Mouse (Mus musculus) limb, embryonic 11.5 days (tissue): Measurements from ENCODE around the gene Ddi1. TPM values are rescaled to one million over a fixed set of nuclear protein-coding genes. Genes with fewer than 3 reads are reported as not detected.

Experiments used
- ATAC-seq: fragments of 200-750 bp; cut with Nextera tagmentation; 2 replicates; pipeline ENCODE4 v1.8.0; 2017; ENCODE audit warnings: low read depth; ENCODE audit not compliant: insufficient number of reproducible peaks, low FRiP score, low TSS enrichment
- DNase-seq: peaks from one replicate; pipeline ENCODE4 v3.0.0-alpha.2; 2015; ENCODE audit warnings: low spot score
- H3K27ac ChIP-seq: fragments of 300-500 bp; sonication (generic); replicated peaks from 2 replicates; pipeline ENCODE4 v1.5.1; 2014; ENCODE audit warnings: low read depth, mild to moderate bottlenecking, low read length
- H3K27me3 ChIP-seq: fragments of 300-500 bp; sonication (generic); 2 replicates; pipeline ENCODE4 v1.6.1; 2014; ENCODE audit warnings: mild to moderate bottlenecking, low read length, mixed read lengths; ENCODE audit not compliant: control insufficient read depth, insufficient read depth
- H3K36me3 ChIP-seq: fragments of 300-500 bp; sonication (generic); 2 replicates; pipeline ENCODE4 v1.6.1; 2014; ENCODE audit warnings: mild to moderate bottlenecking, low read length, moderate library complexity, mixed read lengths; ENCODE audit not compliant: control insufficient read depth, insufficient read depth
- H3K4me1 ChIP-seq: fragments of 300-500 bp; sonication (generic); 2 replicates; pipeline ENCODE4 v1.6.1; 2014; ENCODE audit warnings: low read length, mixed read lengths; ENCODE audit not compliant: control insufficient read depth, insufficient read depth
- H3K4me2 ChIP-seq: fragments of 300-500 bp; sonication (generic); 2 replicates; pipeline ENCODE4 v1.6.1; 2014; ENCODE audit warnings: low read depth, mild to moderate bottlenecking, moderate library complexity; ENCODE audit not compliant: severe bottlenecking
- H3K4me3 ChIP-seq: fragments of 300-500 bp; sonication (generic); 2 replicates; pipeline ENCODE4 v1.5.1; 2014; ENCODE audit warnings: low read depth, low read length
- H3K9ac ChIP-seq: fragments of 300-500 bp; sonication (generic); 2 replicates; pipeline ENCODE4 v1.6.1; 2014; ENCODE audit warnings: mild to moderate bottlenecking, low read length
- H3K9me3 ChIP-seq: fragments of 300-500 bp; sonication (generic); 2 replicates; pipeline ENCODE4 v1.6.1; 2016; ENCODE audit warnings: low read length; ENCODE audit not compliant: control insufficient read depth
- WGBS: fragments of 180-500 bp; shearing (Covaris S2); extraction: QIAGEN DNeasy Blood & Tissue Kit; methylation state at CpG from one replicate; pipeline ENCODE4 v1.1.7; 2014; 5-methylcytosine and 5-hydroxymethylcytosine counted together
- polyA plus RNA-seq: library from polyadenylated mRNA; unstranded; fragments of >200 nt; fragmentation: Nextera tagmentation; extraction: Ambion mirVana; gene quantifications from 2 replicates; pipeline ENCODE4 v1.2.1, GENCODE M21; 2014

Ddi1 gene
- polyA plus RNA-seq = 0.07 TPM in 1 of 2 replicates, not detected in the other

DNA sequence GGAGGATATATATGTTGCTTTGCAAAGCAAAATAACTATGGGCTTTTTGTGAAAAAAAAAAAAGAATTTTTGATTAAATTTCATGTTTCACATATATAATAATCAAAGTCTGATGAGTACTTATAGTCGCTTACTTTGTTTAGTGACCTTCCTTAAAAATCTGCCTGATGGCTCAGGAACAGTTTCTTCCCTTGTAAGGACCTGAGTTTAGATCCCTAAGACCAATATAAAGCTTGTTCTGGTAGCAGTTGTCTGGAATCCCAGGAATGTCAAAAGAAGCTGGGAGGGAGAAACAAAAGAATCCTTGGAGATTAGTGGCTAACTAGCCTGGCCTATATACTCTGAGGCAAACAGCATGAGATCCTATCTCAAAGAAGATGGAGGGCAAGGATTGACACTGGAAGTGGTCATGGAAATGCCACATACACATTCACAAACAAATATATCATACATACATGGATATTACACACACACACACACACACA lies at the start of gene Ddi1:
TSS of gene Ddi1 (minus strand) at position 51 of the 485 bp plus-strand sequence.
- WGBS = 76% methylated on average over 1 of the region's 1 CpGs
- no peaks in the 10 kb centered on the region for H3K27me3 ChIP-seq
- no peak within 1 kb of the TSS for H3K27ac ChIP-seq
- H3K4me2 ChIP-seq = no peak within 1 kb of the TSS
- no peaks in the 10 kb centered on the region for H3K4me1 ChIP-seq
- no peak for DNase-seq
- no peaks in the 10 kb centered on the region for H3K9me3 ChIP-seq
- no peaks in the 10 kb centered on the region for H3K36me3 ChIP-seq
- H3K4me3 ChIP-seq = no peak within 1 kb of the TSS
- no peak for ATAC-seq
- H3K9ac ChIP-seq = no peak within 1 kb of the TSS

DNA sequence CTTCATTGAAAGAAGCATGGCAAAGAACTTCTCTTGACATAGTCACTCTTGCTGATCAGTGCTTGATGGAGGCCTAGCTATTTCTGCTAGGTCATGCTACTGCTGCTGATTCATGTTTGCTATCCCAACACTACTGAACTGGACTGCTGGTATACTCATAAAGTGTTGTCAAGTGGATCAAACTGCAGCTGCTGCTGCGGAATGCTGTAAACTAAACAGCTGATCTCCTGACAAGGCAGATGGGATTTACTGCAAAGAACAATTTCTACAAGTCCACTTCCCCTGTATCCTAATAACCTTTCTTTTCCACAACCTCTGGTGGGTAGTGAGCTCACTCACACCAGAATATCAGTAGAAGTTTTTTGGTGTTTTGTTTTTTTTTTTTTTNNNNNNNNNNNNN lies 47.5 kb upstream of the Ddi1 start:
- 91% methylated on average over 1 of the region's 1 CpGs for WGBS

DNA sequence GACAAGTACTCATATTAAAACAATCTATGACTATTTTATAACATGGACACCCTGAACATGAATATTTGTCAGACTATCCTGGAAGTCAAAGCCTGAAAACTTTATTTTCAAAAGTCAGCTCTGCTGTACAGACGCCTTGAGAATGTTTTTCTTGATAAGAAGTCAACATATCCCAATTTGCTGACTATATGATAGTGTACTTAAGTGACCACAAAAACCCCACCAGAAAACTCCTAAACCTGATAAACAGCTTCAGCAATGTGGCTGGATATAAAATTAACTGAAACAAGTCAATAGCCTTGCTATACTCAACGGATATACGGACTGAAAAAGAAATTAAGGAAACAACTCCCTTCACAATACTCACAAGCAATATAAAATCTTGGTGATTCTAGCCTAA lies 36.2 kb upstream of the Ddi1 start:
- DNase-seq = no peak
- WGBS = 95% methylated on average over 3 of the region's 3 CpGs
- Histone ChIP-seq H3K4me1 (no peaks in the 10 kb centered on the region), H3K4me2 (no peak overlapping the region), H3K9ac (no peak overlapping the region), H3K4me3 (no peak overlapping the region), H3K27me3 (no peaks in the 10 kb centered on the region), H3K27ac (no peak overlapping the region), H3K36me3 (no peaks in the 10 kb centered on the region), H3K9me3 (no peaks in the 10 kb centered on the region)
- no peak for ATAC-seq

More for the DNA sequence above, 47.5 kb upstream of the Ddi1 start:
- Histone ChIP-seq H3K4me3 (no peak overlapping the region), H3K9me3 (no peaks in the 10 kb centered on the region), H3K27ac (no peak overlapping the region), H3K4me2 (no peak overlapping the region), H3K27me3 (no peaks in the 10 kb centered on the region), H3K36me3 (no peaks in the 10 kb centered on the region), H3K4me1 (no peaks in the 10 kb centered on the region), H3K9ac (no peak overlapping the region)
- DNase-seq (no peak), ATAC-seq (no peak)

DNA sequence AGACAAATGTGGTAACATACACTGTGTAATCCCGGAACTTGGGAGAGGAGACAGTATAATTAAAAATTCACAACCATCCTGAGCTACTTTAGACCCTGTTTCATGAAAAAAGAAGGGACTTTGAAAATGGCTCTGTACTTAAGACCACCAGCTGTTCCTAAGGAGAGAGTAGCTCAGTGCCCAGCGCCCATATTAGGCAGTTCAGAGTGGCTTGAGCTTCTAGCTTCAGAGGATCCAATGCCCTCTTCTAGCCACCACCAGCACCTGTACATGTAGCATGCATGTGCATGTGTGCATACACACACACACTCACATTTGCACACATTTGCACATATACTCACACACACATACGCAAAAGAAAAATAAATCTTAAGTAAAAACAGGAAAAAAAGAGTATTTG lies 34.9 kb upstream of the Ddi1 start:
- WGBS = 89% methylated on average over 3 of the region's 3 CpGs
- Histone ChIP-seq H3K9ac (no peak overlapping the region), H3K36me3 (no peaks in the 10 kb centered on the region), H3K4me2 (no peak overlapping the region), H3K27me3 (no peaks in the 10 kb centered on the region), H3K4me1 (no peaks in the 10 kb centered on the region), H3K9me3 (no peaks in the 10 kb centered on the region), H3K27ac (no peak overlapping the region), H3K4me3 (no peak overlapping the region)
- no peak for DNase-seq
- ATAC-seq = no peak

DNA sequence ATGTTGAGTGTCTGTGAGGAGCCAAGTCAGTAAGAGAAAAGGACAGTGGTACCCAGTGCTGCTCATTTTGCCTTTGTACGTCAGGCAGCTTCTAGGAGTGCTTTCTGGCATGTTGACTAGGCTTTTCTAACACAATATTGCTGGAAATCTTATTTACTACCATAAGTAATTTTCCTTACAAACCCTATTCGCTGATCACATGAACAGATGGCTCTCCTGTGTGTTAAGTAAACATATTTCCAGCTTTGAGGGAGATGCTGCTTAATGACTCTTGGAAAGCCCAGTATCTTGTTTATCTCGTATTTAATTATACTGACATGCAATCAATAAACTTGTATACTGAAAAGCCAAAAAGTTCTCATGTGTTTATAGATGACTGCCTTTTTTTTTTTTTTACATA lies 32.4 kb upstream of the Ddi1 start:
- H3K36me3 ChIP-seq = no peaks in the 10 kb centered on the region
- no peak overlapping the region for H3K4me2 ChIP-seq
- DNase-seq (no peak), ATAC-seq (no peak)
- 84% methylated on average over 3 of the region's 3 CpGs for WGBS
- H3K4me1 ChIP-seq = no peaks in the 10 kb centered on the region
- no peaks in the 10 kb centered on the region for H3K27me3 ChIP-seq
- no peaks in the 10 kb centered on the region for H3K9me3 ChIP-seq
- H3K4me3 ChIP-seq = no peak overlapping the region
- H3K27ac ChIP-seq = no peak overlapping the region
- no peak overlapping the region for H3K9ac ChIP-seq

DNA sequence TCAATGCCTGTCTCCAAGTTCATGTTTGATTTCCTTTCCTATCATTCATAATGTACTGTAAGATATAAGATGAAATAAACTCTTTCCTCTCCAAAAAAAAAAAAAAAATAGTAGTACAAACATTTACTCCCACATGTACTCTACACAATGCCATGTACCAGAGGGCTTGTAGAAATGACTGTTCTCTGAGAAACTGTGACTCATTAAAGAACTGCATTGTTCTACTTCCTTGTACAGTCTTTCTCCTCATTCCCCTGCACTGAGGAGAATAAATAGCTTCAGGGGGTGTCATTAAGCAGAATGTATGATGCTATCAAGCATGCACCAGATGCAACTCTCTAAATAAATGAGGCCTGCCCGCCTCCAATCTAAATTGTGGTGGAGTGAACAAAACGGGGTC lies 28.9 kb upstream of the Ddi1 start:
- 85% methylated on average over 2 of the region's 2 CpGs for WGBS
- H3K4me1 ChIP-seq = no peaks in the 10 kb centered on the region
- H3K27ac ChIP-seq = no peak overlapping the region
- no peaks in the 10 kb centered on the region for H3K9me3 ChIP-seq
- no peak overlapping the region for H3K9ac ChIP-seq
- no peaks in the 10 kb centered on the region for H3K27me3 ChIP-seq
- DNase-seq = no peak
- no peaks in the 10 kb centered on the region for H3K36me3 ChIP-seq
- ATAC-seq = no peak
- no peak overlapping the region for H3K4me3 ChIP-seq
- no peak overlapping the region for H3K4me2 ChIP-seq

DNA sequence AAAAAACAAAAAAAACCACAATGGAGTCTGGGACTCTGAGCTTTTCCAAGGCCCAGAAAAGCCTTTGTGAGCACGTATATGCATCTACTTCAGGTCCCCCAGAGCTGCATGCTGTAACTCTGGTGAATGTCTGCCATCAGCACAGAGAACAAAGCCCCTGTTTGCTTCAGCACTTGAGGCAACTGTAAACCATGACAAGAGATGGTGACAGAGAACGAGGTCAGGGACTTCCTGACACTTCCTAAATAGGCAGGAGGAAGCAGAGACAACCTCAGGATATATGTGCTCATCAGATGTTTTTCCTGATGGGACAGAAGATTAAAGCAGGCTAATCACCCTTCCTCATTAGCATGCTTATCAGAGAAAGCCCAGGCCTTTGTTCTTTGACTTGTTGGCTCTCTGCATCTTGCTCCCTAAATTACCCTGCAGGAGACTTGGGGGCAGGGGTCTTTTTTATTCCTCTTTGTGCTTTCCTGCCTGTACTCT lies 19.6 kb upstream of the Ddi1 start:
- Histone ChIP-seq H3K27me3 (no peaks in the 10 kb centered on the region), H3K4me3 (no peak overlapping the region), H3K4me2 (no peak overlapping the region), H3K36me3 (no peaks in the 10 kb centered on the region), H3K9me3 (no peaks in the 10 kb centered on the region), H3K27ac (no peak overlapping the region), H3K9ac (no peak overlapping the region), H3K4me1 (no peaks in the 10 kb centered on the region)
- 11% methylated on average over 2 of the region's 2 CpGs for WGBS
- no peak for ATAC-seq
- DNase-seq = no peak

DNA sequence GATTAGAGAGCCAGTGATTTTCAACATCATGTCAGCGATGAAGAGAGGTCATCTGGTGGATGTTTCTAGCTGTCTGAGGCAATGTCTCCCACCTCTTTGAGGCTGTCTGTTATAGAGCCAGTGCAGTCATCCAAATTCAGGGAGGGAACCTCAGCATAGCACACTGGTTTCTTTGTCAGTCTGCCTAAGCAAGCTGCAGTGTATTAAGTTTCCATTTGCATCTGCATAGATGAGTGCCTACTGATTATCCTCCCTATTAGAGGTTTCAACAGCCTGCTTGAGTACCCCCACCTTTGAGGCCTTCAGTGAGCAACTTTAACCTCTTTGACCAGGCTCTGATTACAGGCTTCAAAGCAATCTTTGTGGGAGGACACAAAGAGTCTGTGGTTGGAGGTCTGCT lies 17.1 kb upstream of the Ddi1 start:
- ATAC-seq (no peak), DNase-seq (no peak)
- no peak overlapping the region for H3K4me3 ChIP-seq
- no peaks in the 10 kb centered on the region for H3K9me3 ChIP-seq
- H3K27me3 ChIP-seq = no peaks in the 10 kb centered on the region
- 70% methylated on average over 1 of the region's 1 CpGs for WGBS
- H3K27ac ChIP-seq = no peak overlapping the region
- no peak overlapping the region for H3K9ac ChIP-seq
- no peak overlapping the region for H3K4me2 ChIP-seq
- H3K36me3 ChIP-seq = no peaks in the 10 kb centered on the region
- H3K4me1 ChIP-seq = no peaks in the 10 kb centered on the region

DNA sequence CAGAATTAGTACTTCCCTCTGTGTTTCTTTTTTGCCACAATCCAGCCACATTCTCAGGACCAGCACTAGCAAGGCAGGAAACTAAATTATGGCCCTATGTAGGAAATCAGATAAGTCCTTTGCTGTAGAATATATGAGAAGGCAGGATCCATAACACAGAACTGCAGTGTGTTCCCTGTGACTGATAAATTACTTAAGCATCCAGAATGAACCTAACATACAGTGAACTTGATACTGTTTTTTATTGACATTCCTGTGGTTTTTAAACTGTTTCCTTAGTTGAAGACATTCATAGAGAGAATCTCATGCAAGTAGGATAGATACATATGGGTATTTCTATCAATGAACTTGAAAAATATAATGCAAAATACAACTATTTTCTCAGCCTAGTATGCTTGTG lies 7.9 kb upstream of the Ddi1 start:
- Histone ChIP-seq H3K9ac (no peak overlapping the region), H3K4me3 (no peak overlapping the region), H3K4me2 (no peak overlapping the region), H3K27ac (no peak overlapping the region), H3K36me3 (no peaks in the 10 kb centered on the region), H3K27me3 (no peaks in the 10 kb centered on the region), H3K9me3 (no peaks in the 10 kb centered on the region), H3K4me1 (no peaks in the 10 kb centered on the region)
- DNase-seq (no peak), ATAC-seq (no peak)
